Comparison of ENCODE assay signal across 8 mouse cellular contexts in the genomic region with DNA sequence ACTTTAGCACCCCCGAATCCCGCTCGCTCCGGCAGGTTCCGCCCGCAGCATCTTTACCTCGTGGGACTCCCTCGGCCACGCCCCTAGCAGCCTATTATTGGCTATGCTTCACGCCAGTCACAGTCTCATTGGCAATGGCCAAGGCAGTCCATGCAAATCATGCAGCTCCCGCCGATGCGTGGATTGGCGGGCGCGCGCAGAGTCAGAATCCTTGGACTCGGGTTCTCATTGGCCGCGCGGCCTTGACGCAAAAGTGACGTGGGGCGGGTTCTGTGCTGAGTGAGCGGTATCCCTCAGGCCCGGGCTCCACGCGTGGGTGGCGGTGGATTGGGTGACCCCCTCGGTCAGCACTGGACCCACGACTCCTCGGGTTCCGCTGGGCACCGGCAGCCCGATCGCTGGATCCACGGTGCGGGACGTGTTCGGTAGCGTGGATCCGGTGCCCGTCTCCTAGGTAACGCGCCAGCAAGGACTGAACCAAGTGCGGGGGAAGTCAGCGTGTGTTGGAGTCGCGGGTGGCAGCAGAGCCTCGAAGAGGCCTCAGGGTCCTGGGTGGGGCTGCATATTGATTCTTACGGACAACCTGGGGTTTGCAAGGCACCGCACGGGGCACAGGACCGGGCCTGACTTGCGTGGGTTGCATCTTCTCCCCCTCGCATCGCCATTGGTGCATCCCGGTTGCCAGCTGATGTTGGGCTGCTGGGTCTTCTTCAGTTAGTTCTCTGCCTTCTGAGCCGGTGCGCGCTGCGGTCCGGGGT. TPM values are rescaled to one million over a fixed set of nuclear protein-coding genes. Genes with fewer than 3 reads are reported as not detected.
DNase-seq lines count a peak whose midpoint lies in the region; ATAC-seq lines count a peak whose summit lies in the region.

A gene (minus strand): TSS at position 406 of the 758 bp plus-strand sequence.

- peak; percentile 96 for ATAC-seq in inflammation-experienced regulatory T-cells, adult 6 months

- H3K4me1 ChIP-seq in megakaryocyte, embryonic 14.5 days = peaks cover 29% of the 10 kb centered on the region

- H3K9me3 ChIP-seq in megakaryocyte, embryonic 14.5 days = peaks cover 9% of the 10 kb centered on the region

- DNase-seq in adrenal gland, adult 2 months = peak; percentile 99
- DNase-seq in embryo, embryonic 11 days = peak; percentile 99
- DNase-seq in gastrocnemius, postnatal 25 days = peak; percentile 98
- DNase-seq in left cerebral cortex, adult 9 months (ENCODE audit: low spot score in 2 of 2) = peak; percentile 99 to 100
- DNase-seq in right cerebral cortex, adult 2 months (ENCODE audit: low spot score in 2 of 2) = peak; percentile 100
- peak; percentile 99 for DNase-seq in urinary bladder, postnatal 10 days (ENCODE audit: low spot score)

- peak within 1 kb of the TSS; percentile 96 for H3K4me3 ChIP-seq in megakaryocyte, embryonic 14.5 days (replicated peaks)

- peaks cover 76% of the 10 kb centered on the region for H3K27me3 ChIP-seq in megakaryocyte, embryonic 14.5 days (replicated peaks)

- H3K36me3 ChIP-seq in megakaryocyte, embryonic 14.5 days (replicated peaks; ENCODE audit: low read length) = no peaks in the 10 kb centered on the region

RNA-seq across cellular contexts. Expression of the gene that starts here (rescaled TPM):
- 1 to 10 TPM; 5.9 to 7.9 TPM for total RNA-seq in adrenal gland, adult 2 months (2021)
- polyA plus RNA-seq in adrenal gland, adult 2 months (2012; rRNA removed) = 3.2 and 3.6 TPM in 2 replicates
- total RNA-seq in gastrocnemius, postnatal 25 days (2021) = 1 to 10 TPM; 2.2 to 2.8 TPM
- 100 to 1,000 TPM in 1 of 3 experiments, 10 to 100 TPM in 2; 81.9 to 170 (median 96.5) TPM for polyA plus RNA-seq in inflammation-experienced regulatory T-cells, adult 6 months (2017; shearing (Covaris generic))
- 25.7 and 37.9 TPM in 2 replicates for polyA plus RNA-seq in megakaryocyte, embryonic 14.5 days (2012; ENCODE audit: insufficient read depth, low replicate concordance)

Comparison
In these comparisons a context has a peak if more than half of its experiments do, and no peak if none do; other contexts are left out.
1. Peak in every context shown above with its lines: DNase-seq, ATAC-seq and H3K4me3 ChIP-seq.